Mouse (Mus musculus): ENCODE data around the gene B3gnt8. TPM values are rescaled to one million over a fixed set of nuclear protein-coding genes. Genes with fewer than 3 reads are reported as not detected.

B3gnt8 gene
- polyA plus RNA-seq, 1 experiment from 2014 or later = 5.1 TPM

DNA sequence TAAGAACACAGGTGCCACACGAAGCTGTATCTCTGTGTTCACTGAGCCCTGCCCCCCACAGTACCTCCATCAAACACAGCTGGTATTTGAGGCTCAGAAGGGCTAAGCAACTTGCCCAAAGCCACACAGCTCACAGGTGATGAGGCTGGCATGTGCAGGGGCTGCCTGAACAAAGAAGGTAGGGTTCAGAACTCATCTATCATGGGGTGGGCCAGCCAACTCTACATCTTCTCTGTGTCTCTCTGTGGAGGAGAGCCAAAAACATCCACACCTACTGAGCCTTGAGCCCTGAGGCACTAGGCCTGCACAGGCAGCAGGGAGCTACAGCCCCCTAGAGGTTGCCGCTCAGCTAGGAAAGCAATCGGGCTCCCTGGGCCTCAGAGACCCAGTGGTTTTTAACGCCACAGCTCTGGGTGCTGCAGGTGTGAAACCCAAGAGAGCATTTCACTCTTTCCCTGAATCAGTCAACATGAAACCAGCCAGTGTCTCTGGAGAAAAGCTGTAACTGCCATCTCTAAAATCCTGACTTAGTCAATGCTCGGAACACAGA is 21.2 kb downstream of the B3gnt8 start:
- 51% methylated on average over 5 of the region's 5 CpGs for WGBS
- no peak for ATAC-seq (ENCODE audit: low FRiP score, low read depth)

DNA sequence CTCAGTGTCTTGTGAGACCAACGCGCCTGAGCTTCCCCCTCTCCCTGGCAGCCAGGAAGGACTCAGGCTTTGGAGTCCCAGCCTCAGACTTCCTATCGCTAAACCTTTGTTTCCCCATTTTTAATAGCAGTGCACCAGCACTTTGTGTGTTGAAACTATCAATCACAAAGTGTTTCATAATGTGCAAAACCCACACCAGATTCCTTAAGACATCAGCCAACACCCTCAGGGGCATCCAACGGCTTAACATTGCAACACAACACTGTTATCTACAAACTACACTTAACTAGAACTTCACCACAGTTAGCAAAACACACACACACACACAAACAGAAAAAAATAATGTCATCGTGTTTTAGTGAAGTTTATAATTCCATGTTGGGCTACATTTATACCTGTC is 23.4 kb downstream of the B3gnt8 start:
- no peaks in the 10 kb centered on the region for H3K9me3 ChIP-seq
- no peak overlapping the region for H3K9ac ChIP-seq
- WGBS = 83% methylated on average over 5 of the region's 5 CpGs
- no peak overlapping the region for H3K4me3 ChIP-seq
- ATAC-seq (ENCODE audit: low FRiP score, low read depth) = no peak
- H3K27me3 ChIP-seq = no peaks in the 10 kb centered on the region
- H3K4me1 ChIP-seq = no peaks in the 10 kb centered on the region
- peaks cover 7% of the 10 kb centered on the region; the same call in 1 of the 2 replicates for H3K36me3 ChIP-seq
- no peak overlapping the region for H3K4me2 ChIP-seq (replicated peaks)
- H3K27ac ChIP-seq = no peak overlapping the region

More for the DNA sequence above, 21.2 kb downstream of the B3gnt8 start:
- no peak overlapping the region for H3K9ac ChIP-seq
- H3K4me1 ChIP-seq = no peaks in the 10 kb centered on the region
- H3K4me3 ChIP-seq = no peak overlapping the region
- H3K27me3 ChIP-seq = no peaks in the 10 kb centered on the region
- H3K27ac ChIP-seq = no peak overlapping the region
- H3K36me3 ChIP-seq = peaks cover 8% of the 10 kb centered on the region; the same call in 1 of the 2 replicates
- no peak overlapping the region for H3K4me2 ChIP-seq (replicated peaks)
- H3K9me3 ChIP-seq = no peaks in the 10 kb centered on the region

DNA sequence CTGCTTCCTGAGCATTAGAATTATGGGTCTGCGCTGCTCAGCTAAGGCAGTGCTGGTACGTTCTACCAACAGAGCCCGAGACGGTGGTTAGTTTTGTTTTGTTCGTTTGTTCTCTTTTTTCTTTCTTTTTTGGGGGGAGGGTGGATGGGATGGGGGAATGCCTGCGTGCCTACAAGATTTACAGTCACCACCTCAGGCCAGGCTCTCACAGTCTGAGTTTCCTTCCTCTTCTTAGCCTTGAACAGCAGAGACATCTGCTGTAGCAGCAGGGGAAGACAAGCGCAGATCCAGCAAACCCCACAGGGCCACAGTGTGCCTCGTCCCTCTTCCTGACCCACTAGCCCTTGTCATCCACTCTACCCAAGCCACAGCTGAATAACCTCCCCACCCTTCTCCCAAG is 24.8 kb downstream of the B3gnt8 start:
- Histone ChIP-seq H3K9ac (no peak overlapping the region), H3K9me3 (no peaks in the 10 kb centered on the region), H3K27ac (no peak overlapping the region), H3K4me1 (no peaks in the 10 kb centered on the region), H3K4me2 (replicated peaks) (no peak overlapping the region), H3K4me3 (no peak overlapping the region), H3K36me3 (no peaks in the 10 kb centered on the region; the same call in 1 of the 2 replicates), H3K27me3 (no peaks in the 10 kb centered on the region)
- no peak for ATAC-seq (ENCODE audit: low FRiP score, low read depth)
- 90% methylated on average over 8 of the region's 8 CpGs for WGBS

DNA sequence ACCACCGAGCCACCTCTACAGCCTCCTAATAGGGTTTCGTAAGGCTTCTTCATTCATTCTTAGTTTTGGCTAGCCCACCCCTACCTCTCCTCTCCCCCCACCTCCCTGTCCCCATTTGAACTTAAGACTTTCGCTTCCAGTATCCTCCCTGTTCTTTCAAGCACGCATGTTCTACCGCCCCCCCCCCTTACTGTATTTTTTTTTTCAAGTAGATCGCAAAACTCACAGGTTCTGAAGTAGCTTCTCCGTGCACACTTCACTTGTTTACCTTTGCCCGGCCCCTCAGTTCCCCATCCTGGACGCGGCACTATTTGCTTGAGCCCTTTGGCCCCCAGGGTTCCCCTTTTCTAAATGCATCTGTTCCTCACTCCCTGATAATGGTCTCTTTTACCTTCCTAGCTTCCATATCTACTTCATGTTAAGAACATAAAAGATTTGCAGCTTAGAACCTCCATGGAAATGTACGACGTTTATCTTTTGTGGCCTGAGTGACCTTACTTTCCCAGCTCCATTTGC is 25.8 kb downstream of the B3gnt8 start:
- no peaks in the 10 kb centered on the region for H3K9me3 ChIP-seq
- peaks cover 3% of the 10 kb centered on the region for H3K4me1 ChIP-seq
- H3K9ac ChIP-seq = no peak overlapping the region
- H3K27ac ChIP-seq = no peak overlapping the region
- no peak for ATAC-seq (ENCODE audit: low FRiP score, low read depth)
- H3K36me3 ChIP-seq = no peaks in the 10 kb centered on the region; the same call in 1 of the 2 replicates
- no peak overlapping the region for H3K4me3 ChIP-seq
- H3K4me2 ChIP-seq (replicated peaks) = no peak overlapping the region
- H3K27me3 ChIP-seq = no peaks in the 10 kb centered on the region
- 90% methylated on average over 12 of the region's 12 CpGs for WGBS

DNA sequence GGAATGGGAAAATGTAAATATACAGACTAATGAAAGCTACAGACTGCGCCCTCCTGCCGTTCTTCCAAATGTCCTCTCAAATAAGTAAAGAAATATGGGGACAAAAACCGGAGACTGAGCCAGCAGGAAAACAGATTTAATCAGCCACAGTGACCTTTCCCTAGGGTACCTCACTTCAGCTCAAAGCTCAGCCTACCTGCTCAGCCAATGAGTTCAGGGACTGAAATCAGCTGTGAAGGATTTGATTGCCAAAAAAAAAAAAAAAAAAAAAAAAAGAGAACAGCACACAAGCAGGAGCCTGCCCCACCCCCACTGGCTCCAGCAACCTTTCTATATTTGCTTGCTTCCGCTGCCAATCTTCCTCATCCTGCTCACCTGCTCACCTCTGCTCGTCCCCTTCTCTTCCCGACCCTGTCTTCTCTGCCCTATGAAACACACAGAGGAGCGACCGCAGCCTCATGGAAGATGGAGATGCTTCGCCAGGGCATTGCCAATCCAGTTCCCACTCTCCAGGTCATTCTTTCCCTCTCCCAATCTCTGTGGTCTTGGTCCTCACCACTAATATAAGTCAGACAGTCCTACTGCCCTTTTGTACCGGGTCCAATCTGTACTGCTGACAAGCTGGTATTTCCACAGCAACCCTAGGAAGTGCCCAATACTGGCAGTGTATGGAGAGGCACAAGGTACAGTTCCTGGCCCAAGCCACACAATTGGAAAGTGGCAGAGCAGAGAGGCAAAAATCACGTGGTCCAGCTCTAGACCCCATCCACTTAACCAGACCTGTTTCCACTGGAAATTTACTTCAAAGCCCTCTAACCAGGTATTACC is 29.4 kb downstream of the B3gnt8 start:
- no peak overlapping the region for H3K27ac ChIP-seq
- H3K4me2 ChIP-seq (replicated peaks) = no peak overlapping the region
- no peak for ATAC-seq (ENCODE audit: low FRiP score, low read depth)
- no peaks in the 10 kb centered on the region for H3K27me3 ChIP-seq
- H3K4me1 ChIP-seq = peaks cover 18% of the 10 kb centered on the region
- no peak overlapping the region for H3K4me3 ChIP-seq
- no peak overlapping the region for H3K9ac ChIP-seq
- no peaks in the 10 kb centered on the region; the same call in 1 of the 2 replicates for H3K36me3 ChIP-seq
- WGBS = 73% methylated on average over 11 of the region's 11 CpGs
- H3K9me3 ChIP-seq = no peaks in the 10 kb centered on the region

DNA sequence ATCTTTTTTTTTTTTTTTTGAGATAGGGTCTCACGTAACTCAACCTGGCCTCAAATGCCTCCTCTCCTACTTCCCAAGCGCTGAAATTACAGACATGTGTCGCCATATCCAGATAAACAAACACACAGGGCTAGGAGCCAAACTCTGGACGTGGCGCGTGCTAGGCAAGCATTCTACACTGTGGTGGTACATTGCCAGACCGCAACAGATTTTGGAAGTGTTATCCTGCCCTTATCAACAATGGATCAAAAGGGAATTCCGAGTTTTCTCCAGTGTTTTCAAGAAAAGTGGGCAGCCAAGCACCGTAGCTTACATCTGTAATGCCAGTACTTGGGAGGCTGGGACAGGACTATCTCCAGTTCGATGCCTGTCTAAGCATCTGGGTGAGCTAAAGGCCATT is 31.3 kb downstream of the B3gnt8 start:
- H3K4me1 ChIP-seq = peaks cover 18% of the 10 kb centered on the region
- peak overlapping the region; percentile 91 for H3K4me2 ChIP-seq (replicated peaks)
- H3K27me3 ChIP-seq = no peaks in the 10 kb centered on the region
- 36% methylated on average over 10 of the region's 10 CpGs for WGBS
- H3K36me3 ChIP-seq = peaks cover 9% of the 10 kb centered on the region
- H3K4me3 ChIP-seq = peak overlapping the region; percentile 64
- H3K27ac ChIP-seq = no peak overlapping the region
- peak overlapping the region; percentile 73 for H3K9ac ChIP-seq
- no peak for ATAC-seq (ENCODE audit: low FRiP score, low read depth)
- no peaks in the 10 kb centered on the region for H3K9me3 ChIP-seq

DNA sequence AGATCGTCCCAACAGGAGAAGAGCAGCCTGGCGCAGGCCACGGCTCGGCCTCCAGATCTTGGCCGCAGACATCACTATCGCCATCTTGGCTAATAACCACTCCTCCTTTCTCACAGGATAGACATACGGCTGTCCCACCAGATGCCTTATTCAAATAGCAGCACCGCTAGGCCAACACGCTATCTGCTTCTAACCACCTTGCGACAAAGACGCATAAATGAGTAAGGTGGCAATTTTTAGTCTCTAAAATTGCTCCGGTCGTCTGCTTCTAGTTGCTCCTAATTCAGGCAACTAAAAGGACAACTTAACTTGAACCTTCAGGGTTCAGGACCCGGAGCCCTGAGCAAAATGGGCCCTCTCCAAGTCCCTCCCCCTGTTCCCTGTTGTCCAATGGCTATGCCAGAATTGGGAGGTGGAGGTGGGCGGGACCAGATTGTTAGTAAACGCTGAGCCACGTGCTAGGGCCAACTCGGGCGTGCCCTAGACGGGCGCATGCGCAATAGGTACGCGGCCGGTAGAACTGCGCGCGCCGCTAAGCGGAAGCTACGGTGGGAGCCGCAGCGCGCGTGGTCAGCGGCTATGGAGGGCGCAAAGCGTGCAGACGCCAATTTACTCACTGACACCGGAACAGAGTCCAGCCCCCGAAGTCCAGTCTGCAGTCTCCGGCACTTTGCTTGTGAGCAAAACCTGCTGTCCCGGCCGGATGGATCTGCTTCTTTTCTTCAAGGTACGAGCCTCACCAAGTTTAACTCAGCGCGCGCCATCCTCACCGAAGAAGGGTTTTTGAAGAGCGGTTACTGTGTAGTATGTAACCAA is 32.4 kb downstream of the B3gnt8 start, which contains the start of the genes Bckdha and Exosc5:
Gene Bckdha (minus strand): TSS at position 325 of the 816 bp plus-strand sequence.
Gene Exosc5 (plus strand): TSS at position 508 of the 816 bp plus-strand sequence.
- Histone ChIP-seq H3K27ac (peak within 1 kb of the TSS; percentile 22; the same call in 1 of the 2 replicates), H3K4me3 (peak within 1 kb of the TSS; percentile 64), H3K4me1 (peaks cover 18% of the 10 kb centered on the region), H3K9ac (peak within 1 kb of the TSS; percentile 73), H3K27me3 (no peaks in the 10 kb centered on the region), H3K9me3 (no peaks in the 10 kb centered on the region), H3K36me3 (peaks cover 19% of the 10 kb centered on the region), H3K4me2 (replicated peaks) (peak within 1 kb of the TSS; percentile 91)
- ATAC-seq (ENCODE audit: low FRiP score, low read depth) = peak; percentile 99
- under 1% methylated on average over 50 of the region's 50 CpGs for WGBS

DNA sequence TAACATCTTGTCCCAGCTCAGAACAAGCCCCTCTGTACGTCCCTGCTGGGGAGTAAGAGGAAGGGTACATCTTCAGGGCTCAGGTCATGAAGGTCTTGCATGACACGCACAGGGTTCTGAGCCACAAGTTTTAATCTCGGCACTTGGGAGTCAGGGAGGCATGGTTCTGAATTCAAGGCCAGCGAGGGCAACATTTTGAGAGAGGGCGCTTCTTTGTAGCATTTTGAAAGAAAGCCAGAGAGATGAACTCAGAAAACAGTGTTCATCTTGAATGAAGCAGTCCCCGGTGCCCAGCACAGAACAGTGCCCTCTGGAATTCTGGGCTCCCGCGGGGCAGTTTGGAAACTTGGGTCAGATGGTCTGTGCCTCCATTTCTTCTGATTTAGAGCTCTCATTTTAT is 39.9 kb downstream of the B3gnt8 start:
- H3K9me3 ChIP-seq = no peaks in the 10 kb centered on the region
- WGBS = 95% methylated on average over 8 of the region's 8 CpGs
- H3K4me2 ChIP-seq (replicated peaks) = no peak overlapping the region
- H3K9ac ChIP-seq = no peak overlapping the region
- no peak for ATAC-seq (ENCODE audit: low FRiP score, low read depth)
- no peak overlapping the region for H3K4me3 ChIP-seq
- peaks cover 74% of the 10 kb centered on the region for H3K36me3 ChIP-seq
- no peak overlapping the region for H3K27ac ChIP-seq
- H3K4me1 ChIP-seq = no peaks in the 10 kb centered on the region
- H3K27me3 ChIP-seq = no peaks in the 10 kb centered on the region

DNA sequence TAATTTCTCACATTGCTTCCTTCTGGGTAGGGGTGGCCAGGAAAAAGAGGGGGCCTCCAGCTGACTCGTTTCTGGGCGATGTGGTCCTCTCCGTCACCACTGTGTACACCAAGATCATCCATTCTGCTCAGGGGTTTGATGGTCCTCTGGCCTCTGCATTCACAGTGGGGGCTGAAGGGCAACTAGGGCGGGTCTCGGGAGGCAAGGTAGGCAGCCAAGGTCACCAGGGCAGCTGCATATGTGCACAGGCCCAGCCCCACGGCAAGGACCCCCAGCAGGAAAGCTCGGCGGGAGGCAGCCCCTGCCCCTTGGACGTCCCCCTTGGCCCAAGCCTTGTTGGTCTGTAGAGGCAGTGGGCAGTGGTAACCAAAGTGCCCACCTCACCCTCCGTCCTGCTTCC is 42.7 kb downstream of the B3gnt8 start:
- Histone ChIP-seq H3K4me3 (no peak overlapping the region), H3K9me3 (0 out of 2 replicates have a peak, but pooled peaks cover 4% of the 10 kb centered on the region), H3K9ac (no peak overlapping the region), H3K4me2 (replicated peaks) (no peak overlapping the region), H3K36me3 (peaks cover 57% of the 10 kb centered on the region), H3K27me3 (peaks cover 13% of the 10 kb centered on the region), H3K27ac (no peak overlapping the region), H3K4me1 (no peaks in the 10 kb centered on the region)
- WGBS = 84% methylated on average over 10 of the region's 10 CpGs
- ATAC-seq (ENCODE audit: low FRiP score, low read depth) = no peak

DNA sequence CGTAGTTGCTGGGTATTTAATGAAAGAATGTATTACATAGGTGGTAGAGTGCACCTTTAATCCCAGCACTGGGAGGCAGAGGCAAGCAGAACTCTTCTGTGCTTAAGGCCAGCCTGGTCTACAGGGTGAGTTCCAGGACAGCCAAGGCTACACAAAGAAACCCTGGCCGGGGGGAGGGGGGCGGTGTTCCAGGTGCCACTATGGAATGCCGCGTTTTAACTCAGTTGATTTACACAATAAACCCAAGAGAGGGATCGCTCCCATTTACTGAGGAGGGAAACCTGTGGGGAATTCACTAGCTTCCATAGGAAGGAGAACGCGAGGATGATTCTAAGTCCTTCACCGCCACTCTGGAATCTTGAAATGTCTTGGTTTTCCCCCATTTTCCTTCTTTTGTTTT is 43.2 kb downstream of the B3gnt8 start:
- H3K9ac ChIP-seq = no peak overlapping the region
- H3K27ac ChIP-seq = no peak overlapping the region
- no peak overlapping the region for H3K4me3 ChIP-seq
- H3K9me3 ChIP-seq = 0 out of 2 replicates have a peak, but pooled peaks cover 4% of the 10 kb centered on the region
- peaks cover 17% of the 10 kb centered on the region for H3K27me3 ChIP-seq
- H3K4me1 ChIP-seq = peaks cover 3% of the 10 kb centered on the region; the same call in 1 of the 2 replicates
- no peak overlapping the region for H3K4me2 ChIP-seq (replicated peaks)
- no peak for ATAC-seq (ENCODE audit: low FRiP score, low read depth)
- H3K36me3 ChIP-seq = peaks cover 52% of the 10 kb centered on the region
- whole genome bisulfite sequencing = 77% methylated on average over 9 of the region's 9 CpGs

DNA sequence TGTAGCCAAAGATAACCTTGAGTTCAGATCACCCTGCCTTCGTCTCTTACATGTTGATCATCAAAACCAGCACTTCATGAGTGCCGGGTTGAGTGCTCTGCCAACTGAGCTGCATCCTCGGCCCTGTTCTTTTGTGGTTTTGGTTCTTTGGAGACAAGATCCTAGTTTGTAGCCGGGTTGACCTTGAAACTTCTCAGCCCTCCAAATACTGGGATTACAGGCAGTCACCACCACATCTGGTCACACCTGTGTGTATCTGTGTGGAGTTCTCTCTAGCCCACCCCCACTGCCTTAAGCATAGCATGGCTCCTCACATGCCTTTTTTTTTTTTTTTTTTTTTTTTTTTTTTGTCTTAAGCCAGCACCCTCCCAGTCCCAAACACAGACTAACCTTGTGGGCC is 43.6 kb downstream of the B3gnt8 start:
- peaks cover 48% of the 10 kb centered on the region for H3K36me3 ChIP-seq
- no peak for ATAC-seq (ENCODE audit: low FRiP score, low read depth)
- no peak overlapping the region for H3K4me2 ChIP-seq (replicated peaks)

More for the DNA sequence above, 43.6 kb downstream of the B3gnt8 start:
- Histone ChIP-seq H3K4me3 (no peak overlapping the region), H3K4me1 (peaks cover 8% of the 10 kb centered on the region), H3K9me3 (0 out of 2 replicates have a peak, but pooled peaks cover 4% of the 10 kb centered on the region), H3K9ac (no peak overlapping the region), H3K27me3 (peaks cover 22% of the 10 kb centered on the region), H3K27ac (no peak overlapping the region)
- WGBS = 91% methylated on average over 4 of the region's 4 CpGs

All from limb, embryonic 13.5 days (tissue).